Mouse (Mus musculus): ENCODE data around the gene Rpl22l1. TPM values are rescaled to one million over a fixed set of nuclear protein-coding genes. Genes with fewer than 3 reads are reported as not detected.

Gene Rpl22l1
- polyA plus RNA-seq, 1 experiment = 5.6 TPM

GRCm38 (mm10) chr3:28794835-28795234, 10.4 kb upstream of the Rpl22l1 start:
- Histone ChIP-seq H3K4me3 (ENCODE audit: extremely low read depth, insufficient read depth, insufficient read length) (no peak overlapping the region), H3K27ac (ENCODE audit: insufficient read depth, low read length) (no peak overlapping the region), H3K36me3 (ENCODE audit: control insufficient read depth, insufficient read depth, low read length) (no peaks in the 10 kb centered on the region), H3K27me3 (ENCODE audit: control insufficient read depth, insufficient read depth, low read length) (no peaks in the 10 kb centered on the region), H3K4me1 (ENCODE audit: control insufficient read depth, insufficient read depth, insufficient read length) (no peaks in the 10 kb centered on the region)
- no peak for DNase-seq (ENCODE audit: low read depth in 1 of 2, low spot score in 2 of 2)
- 84% methylated on average over 7 of the region's 7 CpGs for WGBS
- TF ChIP-seq CTCF (IDR thresholded peaks at IDR 0.05; ENCODE audit: extremely low read depth, insufficient read depth, insufficient read length, insufficient replicate concordance) = no peak
- TF ChIP-seq POLR2A (IDR thresholded peaks at IDR 0.05; ENCODE audit: low read depth, low read length) = no peak

GRCm38 (mm10) chr3:28808039-28808643, 2.9 kb downstream of the Rpl22l1 start:
- Histone ChIP-seq H3K4me3 (ENCODE audit: extremely low read depth, insufficient read depth, insufficient read length) (no peak overlapping the region), H3K4me1 (ENCODE audit: control insufficient read depth, insufficient read depth, insufficient read length) (no peaks in the 10 kb centered on the region), H3K36me3 (ENCODE audit: control insufficient read depth, insufficient read depth, low read length) (peaks cover 7% of the 10 kb centered on the region), H3K27ac (ENCODE audit: insufficient read depth, low read length) (no peak overlapping the region), H3K27me3 (ENCODE audit: control insufficient read depth, insufficient read depth, low read length) (no peaks in the 10 kb centered on the region)
- TF ChIP-seq POLR2A (IDR thresholded peaks at IDR 0.05; ENCODE audit: low read depth, low read length) = no peak
- no peak for TF ChIP-seq CTCF (IDR thresholded peaks at IDR 0.05; ENCODE audit: extremely low read depth, insufficient read depth, insufficient read length, insufficient replicate concordance)
- no peak for DNase-seq (ENCODE audit: low read depth in 1 of 2, low spot score in 2 of 2)
- WGBS = 95% methylated on average over 4 of the region's 4 CpGs

- WGBS = 69% methylated on average over 4 of the region's 4 CpGs
- H3K36me3 ChIP-seq (ENCODE audit: control insufficient read depth, insufficient read depth, low read length) = peaks cover 7% of the 10 kb centered on the region
- no peaks in the 10 kb centered on the region for H3K4me1 ChIP-seq (ENCODE audit: control insufficient read depth, insufficient read depth, insufficient read length)
- H3K4me3 ChIP-seq (ENCODE audit: extremely low read depth, insufficient read depth, insufficient read length) = no peak overlapping the region
- no peak for DNase-seq (ENCODE audit: low read depth in 1 of 2, low spot score in 2 of 2)
- TF ChIP-seq CTCF (IDR thresholded peaks at IDR 0.05; ENCODE audit: extremely low read depth, insufficient read depth, insufficient read length, insufficient replicate concordance) = no peak
- no peak for TF ChIP-seq POLR2A (IDR thresholded peaks at IDR 0.05; ENCODE audit: low read depth, low read length)
- H3K27me3 ChIP-seq (ENCODE audit: control insufficient read depth, insufficient read depth, low read length) = no peaks in the 10 kb centered on the region
- H3K27ac ChIP-seq (ENCODE audit: insufficient read depth, low read length) = no peak overlapping the region
Measured at GRCm38 (mm10) chr3:28811441-28811840, 6.2 kb downstream of the Rpl22l1 start.

- DNase-seq (ENCODE audit: low read depth in 1 of 2, low spot score in 2 of 2) = peak in 1 of 2 experiments; percentile 41
- no peak overlapping the region for H3K27ac ChIP-seq (ENCODE audit: insufficient read depth, low read length)
- no peaks in the 10 kb centered on the region for H3K36me3 ChIP-seq (ENCODE audit: control insufficient read depth, insufficient read depth, low read length)
- H3K4me3 ChIP-seq (ENCODE audit: extremely low read depth, insufficient read depth, insufficient read length) = no peak overlapping the region
- no peak for TF ChIP-seq CTCF (IDR thresholded peaks at IDR 0.05; ENCODE audit: extremely low read depth, insufficient read depth, insufficient read length, insufficient replicate concordance)
- WGBS = 6% methylated on average over 4 of the region's 4 CpGs
- H3K27me3 ChIP-seq (ENCODE audit: control insufficient read depth, insufficient read depth, low read length) = no peaks in the 10 kb centered on the region
- H3K4me1 ChIP-seq (ENCODE audit: control insufficient read depth, insufficient read depth, insufficient read length) = no peaks in the 10 kb centered on the region
Measured at GRCm38 (mm10) chr3:28814361-28814760, 9.1 kb downstream of the Rpl22l1 start.

GRCm38 (mm10) chr3:28816010-28816540, 10.8 kb downstream of the Rpl22l1 start:
- WGBS = 84% methylated on average over 4 of the region's 4 CpGs
- DNase-seq (ENCODE audit: low read depth in 1 of 2, low spot score in 2 of 2) = no peak
- no peak overlapping the region for H3K4me3 ChIP-seq (ENCODE audit: extremely low read depth, insufficient read depth, insufficient read length)
- no peak for TF ChIP-seq CTCF (IDR thresholded peaks at IDR 0.05; ENCODE audit: extremely low read depth, insufficient read depth, insufficient read length, insufficient replicate concordance)
- TF ChIP-seq POLR2A (IDR thresholded peaks at IDR 0.05; ENCODE audit: low read depth, low read length) = no peak
- no peaks in the 10 kb centered on the region for H3K36me3 ChIP-seq (ENCODE audit: control insufficient read depth, insufficient read depth, low read length)
- no peak overlapping the region for H3K27ac ChIP-seq (ENCODE audit: insufficient read depth, low read length)
- no peaks in the 10 kb centered on the region for H3K4me1 ChIP-seq (ENCODE audit: control insufficient read depth, insufficient read depth, insufficient read length)
- H3K27me3 ChIP-seq (ENCODE audit: control insufficient read depth, insufficient read depth, low read length) = no peaks in the 10 kb centered on the region

GRCm38 (mm10) chr3:28826272-28826671, 21.0 kb downstream of the Rpl22l1 start:
- Histone ChIP-seq H3K27me3 (ENCODE audit: control insufficient read depth, insufficient read depth, low read length) (no peaks in the 10 kb centered on the region), H3K36me3 (ENCODE audit: control insufficient read depth, insufficient read depth, low read length) (no peaks in the 10 kb centered on the region), H3K4me3 (ENCODE audit: extremely low read depth, insufficient read depth, insufficient read length) (no peak overlapping the region), H3K4me1 (ENCODE audit: control insufficient read depth, insufficient read depth, insufficient read length) (no peaks in the 10 kb centered on the region), H3K27ac (ENCODE audit: insufficient read depth, low read length) (no peak overlapping the region)
- no peak for TF ChIP-seq CTCF (IDR thresholded peaks at IDR 0.05; ENCODE audit: extremely low read depth, insufficient read depth, insufficient read length, insufficient replicate concordance)
- no peak for TF ChIP-seq POLR2A (IDR thresholded peaks at IDR 0.05; ENCODE audit: low read depth, low read length)
- DNase-seq (ENCODE audit: low read depth in 1 of 2, low spot score in 2 of 2) = no peak
- 77% methylated on average over 1 of the region's 1 CpGs for WGBS

- Histone ChIP-seq H3K27me3 (ENCODE audit: control insufficient read depth, insufficient read depth, low read length) (no peaks in the 10 kb centered on the region), H3K4me1 (ENCODE audit: control insufficient read depth, insufficient read depth, insufficient read length) (no peaks in the 10 kb centered on the region), H3K27ac (ENCODE audit: insufficient read depth, low read length) (no peak overlapping the region), H3K36me3 (ENCODE audit: control insufficient read depth, insufficient read depth, low read length) (no peaks in the 10 kb centered on the region), H3K4me3 (ENCODE audit: extremely low read depth, insufficient read depth, insufficient read length) (no peak overlapping the region)
- TF ChIP-seq POLR2A (IDR thresholded peaks at IDR 0.05; ENCODE audit: low read depth, low read length) = no peak
- TF ChIP-seq CTCF (IDR thresholded peaks at IDR 0.05; ENCODE audit: extremely low read depth, insufficient read depth, insufficient read length, insufficient replicate concordance) = no peak
- WGBS = 88% methylated on average over 2 of the region's 2 CpGs
- DNase-seq (ENCODE audit: low read depth in 1 of 2, low spot score in 2 of 2) = no peak
Measured at GRCm38 (mm10) chr3:28827605-28828004, 22.4 kb downstream of the Rpl22l1 start.
